Mouse (Mus musculus) testis, adult 2 months (tissue): ENCODE data around the gene Rragd.

Experiments used
- CTCF ChIP-seq: fragments of 200-500 bp; IDR thresholded peaks from 2 replicates; pipeline ENCODE4 v1.5.1; 2012; ENCODE audit warnings: low read depth, mild to moderate bottlenecking, inconsistent platforms, low read length, moderate library complexity; ENCODE audit not compliant: control insufficient read depth, insufficient read depth, insufficient replicate concordance
- POLR2A ChIP-seq: fragments of 200-500 bp; IDR thresholded peaks from 2 replicates; pipeline ENCODE4 v1.6.1; 2012; ENCODE audit warnings: low read depth, mild to moderate bottlenecking, inconsistent platforms, low read length, moderate library complexity; ENCODE audit not compliant: control insufficient read depth

DNA sequence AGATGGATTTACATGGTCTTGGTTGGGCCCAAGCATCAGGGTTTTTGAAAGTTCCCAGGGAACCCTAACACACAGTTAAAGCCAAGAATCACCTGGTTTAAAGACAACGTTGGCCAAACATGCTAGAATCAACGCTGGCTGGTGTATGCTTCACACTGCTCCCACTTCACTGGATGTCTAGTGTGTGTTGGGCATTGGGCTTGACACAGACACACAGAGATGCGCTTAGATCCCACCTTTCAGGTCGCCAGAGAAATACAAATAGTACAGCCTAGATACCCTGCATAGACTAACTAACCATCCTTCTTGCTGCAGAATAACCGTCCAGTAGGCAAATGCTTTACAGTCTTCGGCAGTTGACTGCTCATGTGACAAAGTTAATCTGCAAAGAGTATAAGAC is 87.5 kb downstream of the Rragd start:
- TF ChIP-seq CTCF (no peak), POLR2A (no peak)
